Mouse (Mus musculus): ENCODE measurements at regions not wholly inside any gene's neighbourhood (a gene's known extent, or its start where the extent isn't known, plus 50 kb on each side); places are given as distances from the start of the nearest gene placed in this dataset. TPM values are rescaled to one million over a fixed set of nuclear protein-coding genes. Genes with fewer than 3 reads are reported as not detected.

DNA sequence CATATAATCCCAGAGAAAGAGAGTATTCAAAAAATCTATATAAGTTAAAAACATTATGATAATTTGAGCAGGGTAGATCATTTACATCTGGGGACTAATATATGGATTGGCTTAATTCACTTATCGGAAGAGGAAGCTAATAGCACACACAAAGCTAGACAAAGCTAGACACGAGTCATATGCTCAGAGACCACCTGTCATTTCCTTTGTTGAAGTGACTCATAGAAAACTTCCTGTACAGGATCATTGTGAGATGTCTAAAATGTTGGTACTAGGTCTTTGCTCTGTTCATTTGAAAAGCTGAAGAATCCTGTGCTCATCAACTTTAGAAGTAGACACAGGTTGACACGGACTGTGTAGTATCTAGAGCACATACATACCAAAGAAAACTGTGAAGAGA, 101.5 kb downstream of the Ndfip2 start:
- no peak for DNase-seq (ENCODE audit: low spot score in 2 of 2)

Small RNA genes in the stretch of these regions (microRNA-seq; reads per million reads assigned to microRNA genes)
- gene Gm22406 (not detected), gene Mir6390 (not detected)

Data from gastrocnemius, postnatal 4 days (tissue).